9 mouse cellular contexts compared by ENCODE assay signal in the genomic region with DNA sequence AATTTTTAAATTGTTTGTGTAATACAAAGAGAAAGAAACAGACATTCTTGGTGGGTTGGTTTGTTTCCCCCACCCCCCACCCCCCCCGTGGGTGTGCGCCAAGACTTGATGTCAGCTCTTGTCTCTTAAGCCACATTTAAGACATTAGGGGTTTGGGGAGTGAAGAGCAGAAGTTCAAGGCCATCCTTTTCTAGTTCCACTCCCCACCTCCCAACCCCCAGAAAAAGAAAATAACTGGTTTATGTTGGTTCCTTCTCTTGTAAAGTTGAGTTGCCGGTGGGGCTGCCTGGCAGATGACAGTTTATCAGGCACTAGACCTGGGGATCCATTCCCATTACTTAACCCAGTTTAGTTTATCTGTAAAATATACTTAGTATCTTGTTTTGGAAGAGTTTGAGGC. TPM values are rescaled to one million over a fixed set of nuclear protein-coding genes. Genes with fewer than 3 reads are reported as not detected.
DNase-seq lines count a peak whose midpoint lies in the region; ATAC-seq and TF ChIP-seq lines count a peak whose summit lies in the region.
"Had no signal": no experiment of that assay in that cellular context is flagged by ENCODE, and none has a peak within 500 bp of the region (broad histone marks: within the 10 kb centered on the region; RNA-seq: fewer than 3 reads in every experiment).

No protein-coding gene starts in this region.

- H3K4me2 ChIP-seq in lung, embryonic 14.5 days, result peak overlapping the region; percentile 74
- H3K4me2 ChIP-seq in forebrain, embryonic 14.5 days (ENCODE audit: low read length), result peak overlapping the region; percentile 87

- H3K4me1 ChIP-seq in lung, embryonic 14.5 days (ENCODE audit: insufficient read depth), result peaks cover 15% of the 10 kb centered on the region; the same call in 1 of the 2 replicates
- peaks cover 28% of the 10 kb centered on the region for H3K4me1 ChIP-seq in forebrain, embryonic 14.5 days (ENCODE audit: control insufficient read depth, insufficient read depth, low read length)

- H3K79me2 ChIP-seq in macrophage (ENCODE audit: inconsistent target), result peaks cover 41% of the 10 kb centered on the region

- peak overlapping the region; percentile 69 for H3K4me3 ChIP-seq in lung, embryonic 14.5 days (ENCODE audit: low read depth, low read length)
- H3K4me3 ChIP-seq in forebrain, embryonic 14.5 days (ENCODE audit: low read depth, low read length), result no peak overlapping the region
- H3K4me3 ChIP-seq in macrophage (ENCODE audit: inconsistent target), result no peak overlapping the region

- H3K36me3 ChIP-seq in lung, embryonic 14.5 days (ENCODE audit: insufficient read depth), result peaks cover 15% of the 10 kb centered on the region
- peaks cover 14% of the 10 kb centered on the region for H3K36me3 ChIP-seq in forebrain, embryonic 14.5 days (ENCODE audit: control insufficient read depth, insufficient read depth, low read length)
- H3K36me3 ChIP-seq in macrophage (ENCODE audit: inconsistent target), result no peaks in the 10 kb centered on the region

- no peaks in the 10 kb centered on the region for H3K9me3 ChIP-seq in lung, embryonic 14.5 days (ENCODE audit: low read depth, low read length)
- H3K9me3 ChIP-seq in forebrain, embryonic 14.5 days (replicated peaks; ENCODE audit: control insufficient read depth, low read length), result no peaks in the 10 kb centered on the region

- no peaks in the 10 kb centered on the region for H3K27me3 ChIP-seq in lung, embryonic 14.5 days (ENCODE audit: insufficient read depth, low read length)
- H3K27me3 ChIP-seq in forebrain, embryonic 14.5 days (replicated peaks; ENCODE audit: control insufficient read depth, insufficient read depth, low read length), result no peaks in the 10 kb centered on the region

- peak overlapping the region; percentile 48 for H3K27ac ChIP-seq in lung, embryonic 14.5 days (ENCODE audit: low read depth)
- H3K27ac ChIP-seq in forebrain, embryonic 14.5 days (ENCODE audit: low read depth, low read length), result no peak overlapping the region
- H3K27ac ChIP-seq in macrophage, result peak overlapping the region; percentile 83

- peak; percentile 39 for DNase-seq in cerebellum, adult 9-10 months
- DNase-seq in cerebellum, postnatal 10 days, result no peak
- no peak for DNase-seq in lung, embryonic 14.5 days
- no peak for DNase-seq in lung, postnatal 4 days
- DNase-seq in forebrain, embryonic 14.5 days (ENCODE audit: low spot score), result no peak
- no peak for DNase-seq in left cerebral cortex, adult 9 months (ENCODE audit: low spot score in 2 of 2)
- DNase-seq in yolk sac, embryonic 10.5 days (ENCODE audit: low spot score), result no peak
- DNase-seq: left cerebral cortex, postnatal 4 days had no signal

- H3K9ac ChIP-seq in lung, embryonic 14.5 days, result peak overlapping the region; percentile 79
- H3K9ac ChIP-seq in forebrain, embryonic 14.5 days (ENCODE audit: low read length), result no peak overlapping the region; the same call in 1 of the 2 replicates

- ATAC-seq in lung, embryonic 14.5 days (ENCODE audit: insufficient read depth), result no peak
- ATAC-seq in forebrain, embryonic 14.5 days, result no peak

- TF ChIP-seq CTCF in lung, embryonic 14.5 days (IDR thresholded peaks at IDR 0.05; ENCODE audit: low read depth), result no peak

- 55% methylated on average over 3 of the region's 3 CpGs for WGBS in lung, embryonic 14.5 days
- WGBS in forebrain, embryonic 14.5 days, result 32% methylated on average over 3 of the region's 3 CpGs
- 16% methylated on average over 3 of the region's 3 CpGs for WGBS in macrophage (ENCODE audit: missing documents)

RNA-seq across cellular contexts. Expression of a gene that starts 7.1 kb away (rescaled TPM):
- 564 and 591 TPM in 2 replicates for polyA plus RNA-seq in lung, embryonic 14.5 days (2014; fragmentation: Nextera tagmentation; extraction: Ambion mirVana)
- 379 and 393 TPM in 2 replicates for polyA plus RNA-seq in forebrain, embryonic 14.5 days (2014; fragmentation: Nextera tagmentation; extraction: Ambion mirVana)
- total RNA-seq in macrophage (2018; cell fraction: chromatin; rRNA removed), result 10 to 100 TPM in 24 of 26 experiments, 1 to 10 TPM in 2; 8.1 to 78.0 (median 28.9) TPM
- 100 to 1,000 TPM; 135 to 243 (median 176) TPM for total RNA-seq in macrophage (2018; cell fraction: cytosol; rRNA removed)
- 100 to 1,000 TPM in 8 of 26 experiments, 10 to 100 TPM in 18; 38.7 to 206 (median 80.9) TPM for total RNA-seq in macrophage (2018; cell fraction: nucleus; rRNA removed)
- polyA plus RNA-seq in macrophage (2018), result 142 to 388 TPM (median 281 TPM) in 3 replicates

RNA-seq across cellular contexts. Expression of a gene that starts 13.2 kb away (rescaled TPM):
- polyA plus RNA-seq in lung, embryonic 14.5 days (2014; fragmentation: Nextera tagmentation; extraction: Ambion mirVana), result 9.5 and 11.7 TPM in 2 replicates
- 2.2 and 2.5 TPM in 2 replicates for polyA plus RNA-seq in forebrain, embryonic 14.5 days (2014; fragmentation: Nextera tagmentation; extraction: Ambion mirVana)
- total RNA-seq in macrophage (2018; cell fraction: chromatin; rRNA removed), result 10 to 100 TPM in 4 of 26 experiments, 1 to 10 TPM in 22; 1.1 to 14.8 (median 6.9) TPM
- 1 to 10 TPM in 13 of 26 experiments, under 1 TPM in 13; 0.29 to 2.3 (median 1.0) TPM for total RNA-seq in macrophage (2018; cell fraction: cytosol; rRNA removed)
- total RNA-seq in macrophage (2018; cell fraction: nucleus; rRNA removed), result 10 to 100 TPM in 1 of 26 experiments, 1 to 10 TPM in 21, under 1 TPM in 4; 0.49 to 14.8 (median 1.9) TPM
- polyA plus RNA-seq in macrophage (2018), result 0.94 to 2.4 TPM (median 1.6 TPM) in 3 replicates

RNA-seq across cellular contexts. Expression of a gene that starts 15.6 kb away (rescaled TPM):
- 27.7 and 28.5 TPM in 2 replicates for polyA plus RNA-seq in lung, embryonic 14.5 days (2014; fragmentation: Nextera tagmentation; extraction: Ambion mirVana)
- polyA plus RNA-seq in forebrain, embryonic 14.5 days (2014; fragmentation: Nextera tagmentation; extraction: Ambion mirVana), result 51.4 and 63.1 TPM in 2 replicates
- total RNA-seq in macrophage (2018; cell fraction: chromatin; rRNA removed), result 10 to 100 TPM in 9 of 26 experiments, 1 to 10 TPM in 15, under 1 TPM in 2; 0.41 to 15.1 (median 7.3) TPM
- 1 to 10 TPM; 3.9 to 8.3 (median 5.3) TPM for total RNA-seq in macrophage (2018; cell fraction: cytosol; rRNA removed)
- 10 to 100 TPM in 2 of 26 experiments, 1 to 10 TPM in 23, under 1 TPM in 1; 0.75 to 12.7 (median 4.3) TPM for total RNA-seq in macrophage (2018; cell fraction: nucleus; rRNA removed)
- polyA plus RNA-seq in macrophage (2018), result 3.0 to 6.7 TPM (median 4.4 TPM) in 3 replicates

RNA-seq across cellular contexts. Expression of a gene that starts 29.1 kb away (rescaled TPM):
- 28.5 and 31.5 TPM in 2 replicates for polyA plus RNA-seq in lung, embryonic 14.5 days (2014; fragmentation: Nextera tagmentation; extraction: Ambion mirVana)
- polyA plus RNA-seq in forebrain, embryonic 14.5 days (2014; fragmentation: Nextera tagmentation; extraction: Ambion mirVana), result 21.6 and 24.1 TPM in 2 replicates
- total RNA-seq in macrophage (2018; cell fraction: chromatin; rRNA removed), result 10 to 100 TPM in 12 of 26 experiments, 1 to 10 TPM in 14; 1.8 to 20.8 (median 9.3) TPM
- total RNA-seq in macrophage (2018; cell fraction: cytosol; rRNA removed), result 10 to 100 TPM; 10.0 to 28.7 (median 21.6) TPM
- 10 to 100 TPM in 21 of 26 experiments, 1 to 10 TPM in 5; 6.8 to 33.9 (median 16.4) TPM for total RNA-seq in macrophage (2018; cell fraction: nucleus; rRNA removed)
- 10.5 to 24.6 TPM (median 20.1 TPM) in 3 replicates for polyA plus RNA-seq in macrophage (2018)
